Mouse (Mus musculus) C2C12 (cell line): ENCODE measurements around the gene Misp.

ENCODE experiments used
- CTCF ChIP-seq: IDR thresholded peaks from one replicate; pipeline ENCODE4 v1.5.1; 2011; ENCODE audit not compliant: control insufficient read depth, insufficient read depth, insufficient read length
- MAX ChIP-seq: IDR thresholded peaks from one replicate; pipeline ENCODE4 v1.6.1; 2011; ENCODE audit warnings: mild to moderate bottlenecking, control low read depth
- MYOD1 ChIP-seq: IDR thresholded peaks from one replicate; pipeline ENCODE4 v1.6.1; 2011; ENCODE audit warnings: low read depth; ENCODE audit not compliant: control insufficient read depth, insufficient read length
- MYOG ChIP-seq: IDR thresholded peaks from one replicate; pipeline ENCODE4 v1.6.1; 2011; ENCODE audit not compliant: control insufficient read depth, insufficient read length; ENCODE audit errors: extremely low read depth
- USF1 ChIP-seq: IDR thresholded peaks from one replicate; pipeline ENCODE4 v1.6.1; 2011; ENCODE audit warnings: low read depth, mild to moderate bottlenecking, control low read depth, moderate library complexity

DNA sequence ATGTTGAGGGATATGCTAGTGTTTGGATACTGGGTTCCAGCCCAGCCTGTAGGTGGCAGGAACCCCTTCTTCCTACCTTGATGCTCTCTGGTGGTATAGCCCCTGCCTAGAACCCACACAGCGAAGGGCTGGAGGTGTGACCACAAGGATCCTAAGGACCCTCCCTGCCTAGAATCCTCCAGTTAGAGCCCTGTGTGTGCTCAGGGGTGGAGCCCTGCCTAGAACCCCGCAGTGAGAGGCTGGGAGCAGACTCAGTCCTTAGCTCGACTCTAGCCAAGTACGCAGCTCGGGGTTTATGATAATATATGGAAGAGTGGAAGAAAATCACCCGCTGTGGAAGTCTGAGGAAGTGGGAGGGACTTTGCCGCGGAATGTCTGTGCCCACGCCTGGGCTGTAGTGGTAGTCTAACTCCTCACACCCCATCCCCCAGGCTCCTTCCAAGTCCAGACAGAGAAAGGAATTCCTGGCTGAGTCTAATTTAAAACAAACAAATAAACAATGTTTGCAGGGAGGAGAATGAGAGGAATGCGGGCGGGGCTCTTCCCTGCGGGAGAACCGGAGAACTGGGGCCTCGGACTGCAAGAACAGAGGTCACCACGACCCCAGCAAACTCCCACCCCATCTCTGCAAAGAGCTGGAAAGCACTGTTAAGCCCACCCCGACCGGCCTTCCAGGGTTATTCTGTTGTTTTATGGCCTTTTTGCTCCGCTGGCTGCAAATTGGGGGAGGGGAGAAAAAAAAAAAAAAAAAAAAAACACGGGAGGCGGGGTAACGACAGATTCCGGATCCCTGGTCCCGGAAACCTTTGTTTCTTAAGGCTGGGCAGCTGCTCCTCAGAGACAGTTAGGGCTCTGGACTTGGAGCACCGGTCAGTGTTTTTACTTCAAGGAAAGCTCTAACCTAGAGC, 20.1 kb downstream of the Misp start:
- TF ChIP-seq CTCF = no peak
- no peak for TF ChIP-seq USF1
- no peak for TF ChIP-seq MYOG
- no peak for TF ChIP-seq MAX
- no peak for TF ChIP-seq MYOD1
